Mouse (Mus musculus) forebrain, embryonic 10.5 days (tissue): ENCODE measurements around the gene Rnf224. TPM values are rescaled to one million over a fixed set of nuclear protein-coding genes. Genes with fewer than 3 reads are reported as not detected.
A peak's percentile ranks its signal among the peaks of the same experiment; 100 is the strongest.

Source experiments
- DNase-seq: peaks from one replicate; pipeline ENCODE4 v3.0.0-alpha.2; 2017; ENCODE audit warnings: low spot score; ENCODE audit errors: extremely low spot score
- H3K27ac ChIP-seq: fragments of 300-500 bp; sonication (generic); 2 replicates; pipeline ENCODE4 v1.5.1; 2016; ENCODE audit warnings: mild to moderate bottlenecking
- H3K27me3 ChIP-seq: fragments of 300-500 bp; sonication (generic); 2 replicates; pipeline ENCODE4 v1.6.1; 2016; ENCODE audit warnings: mild to moderate bottlenecking; ENCODE audit not compliant: poor library complexity, severe bottlenecking
- H3K36me3 ChIP-seq: fragments of 300-500 bp; sonication (generic); replicated peaks from 2 replicates; pipeline ENCODE4 v1.6.1; 2016; ENCODE audit warnings: mild to moderate bottlenecking, moderate library complexity
- H3K4me1 ChIP-seq: fragments of 300-500 bp; sonication (generic); 2 replicates; pipeline ENCODE4 v1.6.1; 2016
- H3K4me3 ChIP-seq: fragments of 300-500 bp; sonication (generic); 2 replicates; pipeline ENCODE4 v1.5.1; 2016; ENCODE audit warnings: mild to moderate bottlenecking, moderate library complexity
- H3K9me3 ChIP-seq: fragments of 300-500 bp; sonication (generic); 2 replicates; pipeline ENCODE4 v1.6.1; 2016; ENCODE audit warnings: mild to moderate bottlenecking, moderate library complexity
- WGBS: fragments of 180-500 bp; shearing (Covaris S2); methylation state at CpG from one replicate; pipeline ENCODE4 v1.1.7; 2016; 5-methylcytosine and 5-hydroxymethylcytosine counted together
- polyA plus RNA-seq: library from polyadenylated mRNA; unstranded; fragments of >200 nt; fragmentation: Nextera tagmentation; extraction: Ambion mirVana; gene quantifications from 2 replicates; pipeline ENCODE4 v1.2.1, GENCODE M21; 2016

Gene Rnf224
- polyA plus RNA-seq, 1 experiment from 2014 or later: not detected

DNA sequence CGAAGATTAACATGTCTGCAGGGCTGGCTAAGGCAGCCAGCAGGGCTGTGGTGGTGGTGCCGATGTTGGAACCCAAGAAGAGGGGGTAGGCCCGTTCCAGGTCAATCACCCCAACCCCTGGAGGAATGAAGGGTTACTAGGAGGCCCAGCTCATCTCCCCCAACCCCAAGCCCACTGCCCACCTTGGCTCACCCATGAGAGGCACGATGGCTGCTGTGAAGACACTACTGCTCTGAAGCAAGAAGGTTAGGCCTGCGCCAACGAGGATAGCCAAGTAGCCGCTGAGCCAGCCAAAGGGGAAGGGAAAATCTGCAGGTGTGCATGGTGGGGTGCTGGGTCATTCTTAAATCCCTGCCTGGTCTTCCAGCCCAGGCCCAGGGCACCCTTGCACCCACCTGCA, 6.0 kb downstream of the Rnf224 start:
- no peaks in the 10 kb centered on the region for H3K36me3 ChIP-seq
- no peak overlapping the region for H3K27ac ChIP-seq
- 89% methylated on average over 7 of the region's 7 CpGs for WGBS
- peaks cover 21% of the 10 kb centered on the region for H3K4me1 ChIP-seq
- H3K9me3 ChIP-seq: no peaks in the 10 kb centered on the region
- H3K27me3 ChIP-seq: peaks cover 14% of the 10 kb centered on the region
- H3K4me3 ChIP-seq: no peak overlapping the region
- no peak for DNase-seq

GRCm38 (mm10) chr2:25229582-25229981, 7.0 kb downstream of the Rnf224 start:
- H3K27ac ChIP-seq: no peak overlapping the region
- H3K36me3 ChIP-seq: no peaks in the 10 kb centered on the region
- peaks cover 14% of the 10 kb centered on the region for H3K27me3 ChIP-seq
- H3K4me3 ChIP-seq: no peak overlapping the region
- peaks cover 26% of the 10 kb centered on the region for H3K4me1 ChIP-seq
- no peak for DNase-seq
- 85% methylated on average over 5 of the region's 5 CpGs for WGBS
- H3K9me3 ChIP-seq: no peaks in the 10 kb centered on the region

- Histone ChIP-seq H3K9me3 (no peaks in the 10 kb centered on the region), H3K27me3 (peaks cover 14% of the 10 kb centered on the region), H3K27ac (peak overlapping the region; percentile 80), H3K36me3 (no peaks in the 10 kb centered on the region), H3K4me1 (peaks cover 26% of the 10 kb centered on the region), H3K4me3 (peak overlapping the region; percentile 38)
- WGBS: 66% methylated on average over 6 of the region's 6 CpGs
- DNase-seq: no peak
These were observed 7.5 kb downstream of the Rnf224 start for GRCm38 (mm10) chr2:25228995-25229530.

- H3K27ac ChIP-seq: peak overlapping the region; percentile 80
- peak; percentile 81 for DNase-seq
- H3K4me1 ChIP-seq: peaks cover 30% of the 10 kb centered on the region
- peak overlapping the region; percentile 38 for H3K4me3 ChIP-seq
- WGBS: 0% methylated on average over 7 of the region's 7 CpGs
- no peaks in the 10 kb centered on the region for H3K9me3 ChIP-seq
- H3K27me3 ChIP-seq: peaks cover 14% of the 10 kb centered on the region
- peaks cover 3% of the 10 kb centered on the region for H3K36me3 ChIP-seq
These were observed 8.1 kb downstream of the Rnf224 start for GRCm38 (mm10) chr2:25228431-25228889.

- WGBS: 94% methylated on average over 4 of the region's 4 CpGs
- Histone ChIP-seq H3K4me1 (peaks cover 37% of the 10 kb centered on the region), H3K27me3 (peaks cover 14% of the 10 kb centered on the region), H3K36me3 (peaks cover 13% of the 10 kb centered on the region), H3K4me3 (no peak overlapping the region), H3K9me3 (no peaks in the 10 kb centered on the region), H3K27ac (0 out of 2 replicates have a peak overlapping the region, but pooled peaks have one; percentile 32)
- DNase-seq: no peak
These were observed 9.2 kb downstream of the Rnf224 start for GRCm38 (mm10) chr2:25227406-25227805.

DNA sequence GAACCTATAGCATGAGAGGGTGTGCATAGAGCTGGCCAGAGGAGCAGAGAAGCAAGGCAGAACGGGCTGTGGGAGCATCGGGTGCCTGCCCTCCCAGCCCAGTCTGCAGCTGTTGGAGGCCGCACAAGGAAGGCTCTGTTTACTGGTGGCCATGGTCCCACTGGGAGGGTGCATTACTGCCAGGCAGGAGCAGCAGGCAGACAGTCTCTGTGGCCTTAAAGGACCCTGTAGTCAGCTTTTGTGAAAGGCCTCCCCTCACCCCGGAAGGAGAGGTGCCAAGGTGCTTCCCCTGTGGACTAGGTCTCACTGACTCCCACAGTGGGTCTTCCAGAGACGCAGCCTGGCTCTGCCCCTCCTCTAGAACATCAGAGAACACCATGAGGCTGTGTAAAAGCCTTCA, 9.7 kb downstream of the Rnf224 start:
- Histone ChIP-seq H3K27ac (peak overlapping the region; percentile 32; the same call in 1 of the 2 replicates), H3K4me3 (no peak overlapping the region), H3K4me1 (peaks cover 38% of the 10 kb centered on the region), H3K27me3 (peaks cover 14% of the 10 kb centered on the region), H3K36me3 (peaks cover 18% of the 10 kb centered on the region), H3K9me3 (no peaks in the 10 kb centered on the region)
- WGBS: 86% methylated on average over 5 of the region's 5 CpGs
- DNase-seq: no peak

- Histone ChIP-seq H3K27ac (peak overlapping the region; percentile 97), H3K4me3 (peak overlapping the region; percentile 87), H3K36me3 (peaks cover 27% of the 10 kb centered on the region), H3K27me3 (peaks cover 8% of the 10 kb centered on the region), H3K9me3 (no peaks in the 10 kb centered on the region), H3K4me1 (peaks cover 40% of the 10 kb centered on the region)
- no peak for DNase-seq
- WGBS: 81% methylated on average over 8 of the region's 8 CpGs
These were observed 10.7 kb downstream of the Rnf224 start for GRCm38 (mm10) chr2:25225811-25226379.

DNA sequence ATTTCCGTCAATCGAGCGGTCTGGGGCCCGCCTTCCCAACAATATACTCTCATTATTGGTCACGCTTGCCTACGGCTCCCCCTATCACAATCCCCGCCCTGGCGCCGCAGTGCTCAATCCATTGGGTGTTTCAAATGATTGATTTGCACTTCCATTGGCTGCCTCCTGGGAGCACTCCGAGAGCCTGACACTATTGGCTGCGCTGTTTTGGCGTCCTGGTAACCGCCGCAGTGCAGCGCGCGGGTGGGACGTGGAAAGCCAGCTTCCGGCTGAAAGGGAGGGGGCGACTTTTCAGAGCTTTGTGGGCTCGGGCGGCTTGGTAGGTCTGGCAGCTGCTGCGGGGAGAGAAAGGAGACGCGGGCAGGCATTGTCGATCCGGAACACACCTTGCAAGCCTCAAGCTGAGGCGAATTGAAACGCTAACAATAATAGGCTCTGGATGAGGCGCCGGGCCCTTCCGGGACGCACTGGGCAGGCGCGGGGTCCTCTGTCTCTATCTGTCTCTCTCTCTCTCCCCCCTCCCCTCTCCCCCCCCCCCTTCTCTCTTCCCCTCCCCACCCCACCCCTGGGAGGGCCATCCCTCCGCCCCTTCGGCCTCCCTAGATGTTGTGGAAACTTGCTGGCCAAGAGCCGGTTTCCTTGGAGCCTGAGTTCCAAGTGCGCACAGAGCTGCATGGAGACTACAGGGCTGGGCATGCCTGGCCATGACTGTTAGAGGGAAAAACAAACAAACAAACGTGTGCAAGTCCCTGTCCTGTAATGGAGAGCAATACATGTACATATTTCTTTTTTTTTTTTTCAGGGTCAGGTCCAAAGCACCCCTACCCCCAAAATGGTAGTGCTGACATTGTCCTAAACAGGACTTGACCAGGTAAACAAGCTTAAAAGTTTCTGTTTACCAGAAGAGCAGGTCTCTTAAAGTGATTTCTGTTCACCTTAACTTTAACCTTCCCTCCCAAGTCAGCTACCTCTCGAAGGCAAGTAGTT, 11.5 kb downstream of the Rnf224 start:
- H3K27me3 ChIP-seq: 0 out of 2 replicates have a peak, but pooled peaks cover under 1% of the 10 kb centered on the region

GRCm38 (mm10) chr2:25224492-25224765, 12.2 kb downstream of the Rnf224 start, which contains the start of gene Tubb4b:
Tubb4b (minus strand) TSS chr2:25224702.
- H3K4me1 ChIP-seq: peaks cover 40% of the 10 kb centered on the region

More for the DNA sequence above, 11.5 kb downstream of the Rnf224 start:
- 2% methylated on average over 41 of the region's 41 CpGs for WGBS
- H3K4me1 ChIP-seq: peaks cover 40% of the 10 kb centered on the region
- H3K27ac ChIP-seq: peak overlapping the region; percentile 97
- H3K36me3 ChIP-seq: peaks cover 27% of the 10 kb centered on the region
- H3K4me3 ChIP-seq: peak overlapping the region; percentile 87
- peak; percentile 98 for DNase-seq
- no peaks in the 10 kb centered on the region for H3K9me3 ChIP-seq

DNA sequence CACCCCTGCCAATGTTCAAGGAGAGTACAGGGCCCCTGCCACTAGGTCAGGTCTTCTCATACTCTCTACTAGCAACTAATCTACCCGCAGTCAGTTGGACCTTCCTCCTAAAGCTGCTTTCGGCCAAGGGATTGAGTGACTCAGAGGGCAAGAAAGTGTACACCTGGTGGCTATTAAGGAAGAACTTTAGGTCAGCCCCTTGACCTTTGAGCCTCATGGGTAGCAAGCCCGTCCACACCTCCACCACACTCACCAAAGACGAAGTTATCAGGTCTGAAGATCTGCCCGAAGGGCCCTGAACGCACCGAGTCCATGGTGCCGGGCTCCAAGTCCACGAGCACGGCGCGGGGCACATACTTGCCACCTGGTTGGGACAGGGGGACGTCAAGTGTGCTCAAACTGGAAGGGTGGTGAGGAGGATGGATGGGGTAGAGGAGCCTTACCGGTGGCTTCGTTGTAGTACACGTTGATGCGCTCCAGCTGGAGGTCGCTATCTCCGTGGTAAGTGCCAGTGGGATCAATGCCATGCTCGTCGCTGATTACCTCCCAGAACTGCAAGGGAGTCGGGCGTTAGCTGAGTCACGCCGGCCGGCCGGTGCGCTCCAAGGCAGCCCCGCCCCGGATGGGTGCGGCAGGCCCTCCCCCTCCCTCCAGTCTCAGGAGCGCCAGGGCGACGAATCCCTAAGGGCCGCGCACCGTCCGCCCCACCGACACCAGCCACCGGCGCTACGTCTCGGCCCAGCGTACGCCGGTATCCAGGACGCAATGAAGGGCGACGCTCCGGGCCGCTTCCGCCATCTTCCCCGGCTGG, 12.7 kb downstream of the Rnf224 start:
- H3K4me3 ChIP-seq: peak overlapping the region; percentile 87
- no peaks in the 10 kb centered on the region for H3K27me3 ChIP-seq
- peaks cover 27% of the 10 kb centered on the region for H3K36me3 ChIP-seq
- no peaks in the 10 kb centered on the region for H3K9me3 ChIP-seq
- WGBS: 3% methylated on average over 51 of the region's 53 CpGs
- DNase-seq: peak; percentile 35
- peaks cover 37% of the 10 kb centered on the region for H3K4me1 ChIP-seq
- H3K27ac ChIP-seq: peak overlapping the region; percentile 97

More at GRCm38 (mm10) chr2:25224492-25224765, 12.2 kb downstream of the Rnf224 start, which contains the start of gene Tubb4b:
- H3K27ac ChIP-seq: peak within 1 kb of the TSS; percentile 97
- no peak for DNase-seq
- H3K36me3 ChIP-seq: peaks cover 27% of the 10 kb centered on the region
- H3K9me3 ChIP-seq: no peaks in the 10 kb centered on the region
- H3K27me3 ChIP-seq: no peaks in the 10 kb centered on the region
- H3K4me3 ChIP-seq: peak within 1 kb of the TSS; percentile 87
- WGBS: under 1% methylated on average over 17 of the region's 17 CpGs

- WGBS: 73% methylated on average over 5 of the region's 5 CpGs
These were observed 15.2 kb downstream of the Rnf224 start for GRCm38 (mm10) chr2:25221331-25221772.

GRCm38 (mm10) chr2:25218445-25218844, 18.1 kb downstream of the Rnf224 start, which contains the start of gene Fam166a:
Fam166a (plus strand) TSS chr2:25218745.
- Histone ChIP-seq H3K4me1 (peaks cover 15% of the 10 kb centered on the region), H3K9me3 (no peaks in the 10 kb centered on the region), H3K27ac (no peak within 1 kb of the TSS), H3K36me3 (peaks cover 23% of the 10 kb centered on the region), H3K4me3 (no peak within 1 kb of the TSS), H3K27me3 (peaks cover 9% of the 10 kb centered on the region; the same call in 1 of the 2 replicates)
- DNase-seq: no peak

More at GRCm38 (mm10) chr2:25221331-25221772, 15.2 kb downstream of the Rnf224 start:
- Histone ChIP-seq H3K4me1 (peaks cover 29% of the 10 kb centered on the region), H3K4me3 (no peak overlapping the region), H3K9me3 (no peaks in the 10 kb centered on the region), H3K27me3 (no peaks in the 10 kb centered on the region), H3K27ac (no peak overlapping the region), H3K36me3 (peaks cover 27% of the 10 kb centered on the region)
- no peak for DNase-seq
